Mouse (Mus musculus) liver, embryonic 14.5 days (tissue): ENCODE results near the gene Mocs1.

ENCODE experiments used
- CTCF ChIP-seq: IDR thresholded peaks from 2 replicates; pipeline ENCODE4 v1.5.1; 2016; ENCODE audit warnings: antibody characterized with exemption, low read depth, control low read depth
- EP300 ChIP-seq: IDR thresholded peaks from 2 replicates; pipeline ENCODE4 v1.6.1; 2016; ENCODE audit warnings: antibody characterized with exemption, low read depth

GRCm38 (mm10) chr17:49423872-49424271 lies 4.3 kb upstream of the Mocs1 start:
- TF ChIP-seq CTCF (no peak), EP300 (no peak)
